Mouse (Mus musculus) cerebellum, adult (tissue): ENCODE results near the gene Lama5.

Experiments used
- ATAC-seq: cut with Nextera tagmentation; 2 replicates; pipeline ENCODE4 v1.9.2; 2017; ENCODE audit warnings: mild to moderate bottlenecking, moderate library complexity, mixed read lengths; ENCODE audit not compliant: insufficient number of reproducible peaks, low FRiP score, low TSS enrichment

The Lama5 gene

DNA sequence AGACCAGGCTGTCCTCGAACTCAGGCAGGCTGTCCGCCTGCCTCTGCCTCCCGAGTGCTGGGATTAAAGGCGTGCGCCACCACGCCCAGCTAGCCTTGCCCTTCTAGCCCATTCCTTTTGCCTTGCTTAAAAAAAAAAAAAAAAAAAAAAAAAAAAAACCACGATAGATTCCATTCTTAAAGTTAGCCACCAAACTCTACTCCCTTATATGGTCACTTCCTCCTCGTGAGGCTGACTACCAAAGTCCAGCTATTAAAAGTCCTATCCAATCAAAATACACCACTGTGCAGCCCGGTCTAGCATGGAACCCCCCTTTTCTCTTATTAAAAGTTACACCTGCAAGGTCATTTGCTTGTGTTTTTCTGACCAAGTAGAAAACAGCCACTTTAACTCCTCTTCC is 30.0 kb upstream of the Lama5 start:
- no peak for ATAC-seq

DNA sequence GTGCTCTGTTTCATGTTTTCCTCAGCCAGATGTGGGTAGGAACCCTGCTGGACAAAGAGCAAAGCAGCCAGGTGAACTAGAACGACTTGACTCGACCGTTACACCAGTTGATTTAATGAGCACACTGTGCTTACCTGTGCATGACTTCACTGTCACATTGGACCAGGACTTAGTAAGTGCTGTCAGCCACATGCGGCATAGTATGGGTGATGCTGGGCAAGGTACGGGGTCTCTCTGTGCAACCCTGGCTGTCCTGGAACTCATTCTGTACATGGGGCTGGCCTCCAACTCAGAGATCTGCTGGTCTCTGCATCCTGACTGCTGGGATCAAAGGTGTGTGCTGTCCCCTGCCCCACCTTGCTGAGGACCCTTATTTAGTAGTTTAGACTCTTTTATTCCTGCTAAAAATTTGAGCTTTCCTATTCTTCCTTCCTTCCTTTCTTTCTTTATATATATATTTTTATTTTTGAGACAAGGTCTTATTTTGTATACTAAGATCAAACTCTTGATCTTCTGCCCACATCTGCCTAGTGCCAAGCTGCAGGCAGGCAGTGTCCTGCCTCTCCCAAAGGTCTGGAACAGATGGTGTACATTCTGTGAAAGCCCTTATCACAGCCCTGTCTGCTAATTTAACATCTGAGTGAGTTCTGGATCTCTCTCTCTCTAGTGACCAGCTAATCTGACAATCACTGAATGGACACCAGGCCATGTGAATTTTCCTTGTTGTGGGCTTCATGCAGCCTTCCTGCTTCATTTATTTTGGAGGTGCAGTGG is 29.0 kb upstream of the Lama5 start:
- no peak for ATAC-seq

DNA sequence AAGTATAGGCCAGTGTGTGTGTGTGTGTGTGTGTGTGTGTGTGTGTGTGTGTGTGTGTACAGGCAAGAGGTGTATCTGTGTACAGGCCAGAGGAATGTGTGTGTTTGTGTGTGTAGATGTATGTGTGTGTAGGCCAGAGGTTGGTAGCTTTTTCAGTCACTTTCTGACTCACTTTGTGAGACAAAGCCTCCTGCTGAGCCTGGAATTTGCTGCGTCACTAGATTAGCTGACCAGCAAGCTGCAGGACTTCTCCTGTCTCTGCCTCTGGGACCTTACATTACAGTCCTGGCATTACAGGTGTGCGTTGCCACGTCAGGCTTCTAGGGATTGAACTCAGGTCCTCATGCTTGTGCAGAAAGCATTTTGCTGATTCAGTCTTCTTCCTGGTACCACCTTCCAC is 26.2 kb upstream of the Lama5 start:
- ATAC-seq, result no peak

DNA sequence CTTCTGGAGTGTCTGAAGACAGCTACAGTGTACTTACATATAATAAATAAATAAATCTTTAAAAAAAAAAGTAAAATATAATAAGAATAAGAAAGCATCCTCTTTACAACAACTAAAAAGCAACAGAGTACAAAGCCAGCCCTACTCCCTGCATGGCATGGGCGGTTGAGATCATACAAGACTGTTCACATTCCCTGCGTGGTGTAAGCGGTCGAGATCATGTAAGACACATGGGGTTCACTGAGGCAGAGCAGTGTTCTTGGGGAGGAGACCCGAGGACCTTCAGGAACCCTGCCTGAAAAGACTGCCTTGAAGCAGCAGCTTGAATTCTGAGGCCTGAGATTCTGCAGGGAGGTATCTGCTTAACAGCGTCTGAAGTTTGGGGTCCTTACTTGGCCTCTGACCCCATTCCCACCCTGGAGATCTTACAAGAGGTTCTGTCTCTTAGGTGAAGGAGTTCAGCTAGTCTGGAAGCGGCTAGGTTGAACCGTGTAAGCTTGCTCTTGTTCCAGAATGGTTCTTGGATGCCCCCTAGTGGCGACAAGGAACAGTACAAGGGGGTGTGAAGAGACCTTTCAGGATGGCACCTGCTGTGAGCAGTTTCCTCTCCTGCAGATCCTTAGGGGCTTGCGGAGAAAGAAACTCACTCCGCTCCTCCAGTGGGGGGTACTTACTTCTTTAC is 25.4 kb upstream of the Lama5 start:
- ATAC-seq, result peak; percentile 77; the same call in 1 of the 2 replicates

DNA sequence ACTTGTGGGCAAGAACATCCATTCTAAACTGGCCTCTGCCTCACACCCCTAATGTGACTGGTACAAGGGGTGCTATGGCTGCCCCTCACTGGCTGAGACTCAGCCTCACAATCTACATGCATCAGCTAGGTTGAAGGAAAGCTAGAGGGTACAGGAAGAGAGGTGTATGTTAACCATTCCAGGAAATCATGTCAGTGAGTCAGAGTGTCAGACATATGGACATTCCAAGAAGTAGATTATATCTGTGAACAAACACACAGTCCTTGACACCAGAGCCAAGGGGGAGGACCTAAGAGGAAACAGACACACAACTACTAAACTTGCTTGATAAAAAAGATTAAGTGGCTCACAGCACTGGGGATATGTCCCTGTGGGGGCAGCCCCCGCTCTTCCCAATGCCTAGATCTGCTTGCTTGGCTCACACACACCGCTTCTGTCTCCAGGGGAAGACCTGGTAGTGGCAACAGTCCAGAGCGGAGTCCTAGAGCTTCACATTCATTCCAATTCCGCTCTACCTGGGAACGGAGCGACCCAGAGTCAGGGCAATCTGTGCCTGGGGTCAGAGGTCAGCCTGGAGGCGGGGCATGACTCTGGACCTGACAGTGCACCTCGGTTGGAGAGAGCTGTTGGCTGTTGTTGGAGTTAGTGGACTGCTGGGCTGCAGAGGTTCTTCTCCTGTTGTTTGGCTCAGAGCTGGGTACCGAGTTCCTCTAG is 23.4 kb upstream of the Lama5 start:
- no peak for ATAC-seq

DNA sequence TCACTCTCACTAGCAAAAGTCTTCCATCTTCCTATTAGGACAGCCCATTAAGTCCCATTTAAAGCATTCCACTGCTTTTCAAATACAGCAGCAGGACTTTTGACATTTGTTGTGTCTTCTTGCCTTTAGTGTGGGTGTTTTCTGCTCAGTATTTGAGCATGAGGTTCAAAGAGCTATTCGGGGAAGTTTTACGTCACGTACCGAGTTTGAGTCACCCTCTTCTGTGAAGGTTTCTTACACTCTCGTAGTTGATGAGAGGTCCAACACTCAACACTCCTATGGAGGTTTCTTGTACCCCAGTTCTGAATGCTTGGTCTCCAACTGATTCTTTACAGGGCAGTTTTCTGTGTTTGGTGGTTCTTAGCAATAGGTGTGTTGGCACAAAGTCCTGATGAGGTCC is 22.3 kb upstream of the Lama5 start:
- ATAC-seq, result no peak

DNA sequence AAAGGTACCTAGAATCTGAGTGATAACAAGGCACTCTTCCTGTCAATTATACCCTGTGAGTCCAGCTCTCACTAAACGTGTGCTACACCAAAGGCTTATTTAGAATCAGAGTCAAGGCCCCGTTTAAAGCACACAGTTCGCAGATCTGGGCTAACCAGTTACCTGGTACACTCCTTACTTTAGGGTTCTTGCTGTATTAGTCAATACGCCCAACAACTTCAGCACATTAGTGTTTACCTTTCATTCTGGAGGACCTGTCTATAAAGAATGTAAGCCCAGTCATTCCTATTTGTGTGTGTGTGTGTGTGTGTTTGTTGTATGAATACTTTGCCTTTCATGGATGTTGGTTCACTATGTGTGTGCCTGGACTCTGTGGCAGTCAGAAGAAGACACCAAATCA is 17.4 kb upstream of the Lama5 start:
- ATAC-seq, result no peak

DNA sequence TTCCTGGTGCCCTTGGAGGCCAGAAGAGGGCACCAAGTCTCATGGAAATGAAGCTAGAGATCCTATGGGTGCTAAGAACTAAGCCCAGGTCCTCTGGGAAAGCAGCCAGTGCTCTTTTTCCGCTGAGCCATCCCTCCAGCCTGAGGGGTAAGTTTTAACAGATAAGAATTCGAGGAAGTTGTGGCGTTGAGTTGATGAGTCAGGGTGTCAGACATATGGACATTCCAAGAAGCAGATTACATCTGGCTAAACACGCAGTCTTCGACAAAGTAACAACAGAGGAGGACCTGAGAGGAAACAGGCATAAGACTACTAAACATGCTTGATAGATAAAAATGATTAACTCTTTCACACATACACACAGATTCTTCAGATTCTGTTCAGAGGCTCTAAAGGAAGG is 12.9 kb upstream of the Lama5 start:
- ATAC-seq, result no peak

DNA sequence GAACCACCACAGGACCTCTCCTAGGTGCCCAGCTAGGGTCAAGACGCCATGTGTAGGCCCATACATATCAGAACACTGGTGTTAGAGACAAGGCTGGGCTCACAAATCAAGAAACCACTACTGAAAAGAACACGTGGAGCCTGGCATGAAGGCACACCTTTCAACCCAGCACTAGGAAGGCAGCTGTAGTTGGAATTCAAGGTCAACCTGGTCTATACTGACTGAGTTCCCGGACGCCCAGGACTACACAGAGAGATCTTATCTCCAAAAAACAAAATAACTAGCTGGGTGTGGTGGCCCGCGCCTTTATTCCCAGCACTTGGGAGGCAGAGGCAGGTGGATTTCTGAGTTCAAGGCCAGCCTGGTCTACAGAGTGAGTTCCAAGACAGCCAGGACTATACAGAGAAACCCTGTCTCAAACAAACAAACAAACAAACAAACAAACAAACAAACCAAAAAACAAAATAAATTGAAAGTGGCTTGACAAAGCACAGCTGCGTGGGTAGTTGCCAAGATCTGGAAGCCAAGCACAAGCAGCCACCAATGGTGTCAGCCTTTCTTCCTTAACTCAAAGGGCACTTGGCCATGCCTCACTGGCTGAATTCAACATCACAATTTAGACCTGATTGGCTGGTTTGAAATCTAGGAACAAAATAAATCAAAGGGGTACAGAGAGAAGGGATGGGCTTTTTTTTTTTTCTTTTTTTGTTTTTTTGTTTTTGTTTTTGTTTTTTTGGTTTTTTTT is 12.1 kb upstream of the Lama5 start:
- no peak for ATAC-seq

DNA sequence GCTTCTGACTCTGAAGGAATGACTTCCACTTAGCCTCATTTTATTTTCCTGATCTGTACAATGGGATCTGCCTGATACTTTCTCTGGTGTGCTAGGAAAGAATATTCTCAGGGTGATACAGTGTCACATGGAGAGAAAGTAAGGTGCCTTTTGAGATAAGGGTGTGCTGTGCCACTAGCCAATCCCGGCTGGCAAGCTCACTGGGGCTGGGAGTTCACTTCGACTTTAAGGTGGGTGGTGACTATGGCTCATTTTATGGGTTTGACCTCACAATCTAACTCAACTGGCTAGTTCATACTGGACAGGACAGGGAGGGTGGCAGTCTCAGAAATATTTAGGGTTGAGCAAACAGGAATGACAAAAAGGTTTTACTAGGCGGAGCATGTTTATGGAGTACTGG is 11.3 kb upstream of the Lama5 start:
- no peak for ATAC-seq

DNA sequence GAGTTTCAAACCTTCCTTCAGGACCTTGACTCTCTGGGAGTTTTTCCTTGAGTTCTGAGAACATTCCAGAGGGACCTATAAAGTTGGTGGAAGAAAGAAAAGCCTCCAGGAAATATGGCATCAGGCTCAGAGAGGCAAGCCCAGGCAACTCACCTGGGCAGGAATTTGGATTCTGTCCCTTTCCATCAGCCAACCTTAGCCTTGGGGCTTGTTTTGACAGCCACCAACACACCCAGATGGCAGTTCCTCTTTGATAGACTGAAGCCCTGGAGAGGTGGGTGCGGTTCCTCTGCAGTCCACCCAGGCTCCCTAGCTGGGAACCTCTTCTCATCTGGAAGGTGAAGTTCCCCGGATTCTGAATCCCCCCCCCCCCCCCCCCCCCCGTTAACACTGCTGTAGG is 10.8 kb upstream of the Lama5 start:
- no peak for ATAC-seq

DNA sequence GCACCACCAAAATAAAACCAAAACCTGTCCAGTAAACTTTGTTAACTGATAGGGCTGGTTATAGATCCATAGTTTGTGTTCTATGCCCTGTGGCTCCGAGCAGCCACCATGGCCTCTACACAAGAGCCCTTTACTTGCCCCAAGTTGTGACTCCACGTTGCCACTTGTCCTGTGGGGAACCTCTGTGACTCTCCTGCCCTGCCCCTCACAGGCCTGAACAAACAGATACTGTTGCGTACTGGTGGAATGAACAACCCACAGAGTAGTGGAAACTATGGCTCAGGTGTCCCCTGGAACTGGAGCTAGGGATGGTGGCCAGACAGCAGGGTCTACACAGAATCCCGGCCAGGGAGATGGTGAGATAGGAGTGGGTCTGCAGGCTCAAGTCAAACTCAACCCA is 10.1 kb upstream of the Lama5 start:
- ATAC-seq, result no peak

DNA sequence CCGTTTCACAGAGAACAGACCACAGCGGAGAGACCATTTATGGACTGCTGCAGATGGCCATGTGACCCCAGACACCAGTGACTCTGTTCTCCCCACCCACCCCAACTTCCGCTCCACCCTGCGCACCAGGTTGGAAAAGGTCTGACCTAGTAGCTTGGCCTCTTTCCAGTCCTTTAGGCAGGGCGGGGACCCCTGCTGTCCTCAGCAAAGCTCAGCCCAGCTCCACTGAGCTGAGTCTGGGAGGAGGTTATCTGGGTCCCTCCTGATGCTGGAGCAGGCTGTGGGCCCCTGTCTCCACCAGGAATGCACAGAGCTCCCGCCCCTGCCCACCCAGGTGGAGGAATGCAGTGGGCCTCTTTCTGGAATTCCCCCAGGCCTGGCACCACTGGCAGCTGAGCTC is 9.3 kb upstream of the Lama5 start:
- ATAC-seq, result no peak

DNA sequence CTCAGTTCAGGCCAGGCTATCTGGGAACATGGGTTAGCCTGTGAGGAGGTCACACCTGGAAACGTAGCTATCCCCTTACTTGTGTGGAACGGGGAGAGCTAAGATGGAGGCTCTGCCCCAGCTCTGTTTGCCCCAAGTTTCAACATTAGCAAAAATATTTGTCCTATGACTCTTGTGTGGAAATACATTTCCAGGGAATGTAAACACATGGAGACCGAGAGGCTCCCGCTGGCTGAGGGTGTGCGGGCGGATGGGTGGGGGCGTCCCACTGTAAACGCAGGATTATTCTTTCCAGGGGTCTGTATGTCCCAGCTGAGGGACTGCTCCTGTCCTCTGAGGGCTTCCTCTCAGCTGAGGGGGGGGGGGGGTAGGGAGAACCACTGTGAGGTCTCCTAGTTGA is 8.7 kb upstream of the Lama5 start:
- no peak for ATAC-seq

DNA sequence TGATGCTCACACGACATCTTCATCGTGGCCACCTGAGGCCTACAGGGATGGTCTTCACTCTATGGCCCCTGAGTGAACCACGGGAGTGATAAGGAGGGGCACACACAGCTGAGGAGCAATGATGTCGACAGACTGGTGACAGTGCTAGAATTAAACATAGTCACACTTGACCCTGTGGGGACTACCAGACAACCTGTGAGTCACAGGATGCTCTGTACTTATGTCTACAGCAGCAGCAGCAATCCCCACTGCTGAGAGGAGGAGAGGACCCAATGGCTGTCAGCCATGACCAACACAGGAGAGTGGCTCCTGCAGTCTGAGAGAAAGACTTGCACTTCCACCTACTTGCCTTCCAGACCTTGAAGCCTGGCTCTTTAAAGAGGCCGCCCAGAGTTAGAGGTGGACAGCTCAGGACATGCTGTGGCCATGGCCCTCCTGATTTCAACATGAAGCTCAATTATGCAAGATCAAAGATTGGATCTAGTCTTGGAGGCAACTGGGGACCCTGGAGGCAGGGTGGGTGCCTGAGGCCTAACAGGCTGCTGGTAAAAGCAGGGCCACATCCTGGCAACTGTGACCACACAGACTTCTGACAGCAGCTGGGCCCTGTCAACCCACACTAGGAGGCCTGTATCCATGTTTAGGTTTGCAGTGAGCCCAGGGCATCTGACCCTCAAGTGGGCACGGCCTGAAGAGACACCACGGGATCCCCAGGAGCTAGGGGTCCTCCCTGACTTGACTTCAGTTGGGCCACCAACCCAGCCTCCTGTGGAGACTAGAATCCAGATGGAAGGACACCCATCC is 7.6 kb upstream of the Lama5 start:
- ATAC-seq, result no peak

DNA sequence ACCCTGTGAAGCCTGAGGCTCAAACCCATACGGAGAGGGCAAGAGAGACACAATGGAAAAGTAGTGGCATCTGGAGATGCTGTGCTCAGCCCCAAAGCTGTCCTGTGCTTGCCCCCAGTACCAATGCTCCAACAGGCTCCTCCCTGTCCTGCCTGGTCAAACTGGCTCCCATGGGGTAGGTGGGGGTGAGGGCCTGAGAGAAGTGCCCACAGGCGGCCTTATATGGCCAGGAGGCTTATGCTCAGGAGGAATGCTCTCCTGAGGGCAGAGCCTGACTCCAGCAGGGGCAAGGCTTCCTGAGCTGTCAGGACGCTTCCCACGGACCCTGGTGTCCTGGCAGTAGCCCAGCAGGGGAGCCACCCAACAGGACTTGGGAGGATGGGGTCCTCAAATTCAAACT is 4.8 kb upstream of the Lama5 start:
- ATAC-seq, result no peak

DNA sequence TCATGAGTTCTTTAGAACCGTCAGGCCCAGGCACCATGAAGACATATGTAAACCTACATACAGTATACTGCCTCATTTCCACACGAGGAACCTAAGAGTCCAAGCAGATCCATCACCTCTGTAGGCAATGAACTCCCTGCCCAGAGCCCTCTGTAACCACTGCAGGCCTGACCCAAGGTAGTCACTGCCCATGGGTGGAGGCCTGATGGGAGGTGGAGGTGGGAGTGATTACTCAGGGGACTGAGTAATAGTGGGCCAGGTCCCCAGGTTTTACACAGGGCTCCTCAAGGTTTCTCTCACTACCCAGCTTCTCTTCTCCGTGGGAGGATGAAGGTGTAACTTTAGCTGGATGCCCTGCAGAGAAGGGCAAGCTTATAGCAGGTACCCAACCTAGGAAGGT is 3.5 kb upstream of the Lama5 start:
- no peak for ATAC-seq

DNA sequence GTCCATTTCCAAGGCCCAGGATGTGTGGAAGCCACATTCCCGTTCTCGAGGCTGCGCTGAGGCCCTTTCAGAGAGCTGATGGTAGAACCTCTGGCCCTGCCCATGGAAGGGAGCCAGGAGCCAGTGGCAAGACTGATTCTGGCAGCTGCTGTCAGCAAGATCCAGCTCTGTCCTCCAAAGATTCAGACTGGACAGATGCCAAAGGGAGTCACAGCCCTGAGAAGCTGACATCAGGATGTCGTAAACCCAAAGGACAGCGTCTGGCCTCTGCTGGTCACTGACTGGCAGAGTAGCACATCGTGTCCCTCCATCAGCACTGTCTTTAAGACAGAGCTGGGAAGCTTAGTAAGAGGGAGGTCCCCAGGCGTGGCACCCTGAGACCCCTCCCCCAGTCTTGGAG is 2.9 kb upstream of the Lama5 start:
- ATAC-seq, result no peak

DNA sequence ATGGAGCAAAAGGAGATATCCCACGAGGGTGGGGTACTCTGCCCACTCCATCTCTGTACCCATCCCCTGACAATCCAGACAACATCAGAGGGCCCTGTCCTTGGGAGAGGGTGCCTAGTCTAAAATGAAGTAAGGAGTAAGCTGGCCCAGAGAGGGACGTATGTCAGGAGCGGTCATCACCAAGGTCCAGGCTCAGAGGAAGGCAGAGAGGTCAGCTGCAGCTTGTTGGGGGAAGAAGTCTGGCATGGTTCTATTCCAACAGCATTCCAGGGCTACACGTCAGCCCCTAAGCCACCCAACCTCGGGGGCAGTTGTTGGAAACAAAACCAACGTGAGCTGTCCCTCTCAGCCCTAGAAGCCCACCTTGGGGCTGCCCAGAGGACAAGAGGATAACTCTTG is 2.4 kb upstream of the Lama5 start:
- no peak for ATAC-seq
